Mouse (Mus musculus) left cerebral cortex, postnatal 25 days (tissue): Measurements from ENCODE around the gene Ksr1. TPM values are rescaled to one million over a fixed set of nuclear protein-coding genes. Genes with fewer than 3 reads are reported as not detected.

ENCODE experiments used
- DNase-seq, 2 experiments: peaks; one replicate each; pipeline ENCODE4 v3.0.0; 2022; ENCODE audit warnings: low spot score in 2 of 2, mixed read lengths in 1 of 2
- intact Hi-C: fragments of 180-260 bp; cut with DNase I; formaldehyde crosslinking; loops from one replicate; pipeline ENCODE4 v1.15.1; 2025
- total RNA-seq, 2 experiments: library from RNA; stranded (reverse); gene quantifications; 2 replicates each; pipeline ENCODE4 v1.2.3; 2021

Ksr1 gene
- total RNA-seq, 2 experiments from 2014 or later: 55.2 to 60.6 TPM

- intact Hi-C loops: loop anchor here (5.0 kb wide), 1 partner anchor 101 kb away; no protein-coding TSS in a partner anchor
- DNase-seq: no peak
Observed at GRCm38 (mm10) chr11:79080965-79081891, 65.0 kb downstream of the Ksr1 start.

GRCm38 (mm10) chr11:79080081-79080480, 66.1 kb downstream of the Ksr1 start:
- peak; percentile 45 to 62 for DNase-seq
- intact Hi-C loops: loop anchor here (5.0 kb wide), 1 partner anchor 102 kb away; no protein-coding TSS in a partner anchor

GRCm38 (mm10) chr11:79076484-79076883, 69.7 kb downstream of the Ksr1 start:
- intact Hi-C loops: no loop called here
- no peak for DNase-seq

DNA sequence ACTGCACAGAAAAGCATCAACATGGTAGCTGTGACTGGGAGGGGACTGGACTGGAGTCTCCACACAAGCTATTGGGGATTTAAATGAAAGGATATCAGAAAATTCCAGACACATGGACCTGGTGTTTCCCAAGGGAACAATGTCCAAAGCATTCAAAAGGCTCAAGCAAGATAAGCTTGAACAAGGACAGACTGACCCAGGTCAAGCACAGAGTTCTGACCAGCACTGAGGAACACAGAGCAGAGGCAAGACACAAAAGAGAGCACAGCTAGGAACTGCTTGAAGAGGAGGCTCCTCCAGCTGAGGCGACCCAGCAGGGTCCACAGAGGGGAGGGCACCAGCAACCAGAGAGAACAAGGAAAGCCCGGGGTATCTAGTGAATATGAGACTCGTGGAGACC, 71.2 kb downstream of the Ksr1 start:
- no peak for DNase-seq
- intact Hi-C loops: no loop called here

DNA sequence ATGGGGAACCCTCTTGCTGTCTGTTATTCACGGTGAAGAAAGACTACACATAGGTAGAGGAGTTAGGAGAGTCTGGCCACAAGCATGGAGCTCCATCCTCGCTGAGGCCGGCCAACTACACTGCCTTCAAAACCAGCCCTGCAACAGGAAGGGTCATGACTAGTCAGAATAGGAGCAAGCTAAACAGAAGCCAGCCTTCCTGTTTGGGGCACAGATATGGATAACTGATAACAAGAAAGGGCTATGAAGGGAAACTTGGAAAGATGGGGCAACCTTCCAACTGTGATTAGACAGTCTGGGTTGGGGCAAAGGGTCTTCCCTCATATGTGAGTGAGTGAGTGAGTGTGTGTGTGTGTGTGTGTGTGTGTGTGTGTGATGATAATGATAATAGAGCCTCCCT, 71.6 kb downstream of the Ksr1 start:
- no peak for DNase-seq
- intact Hi-C loops: loop anchor here (5.0 kb wide), 1 partner anchor 43 kb away; no protein-coding TSS in a partner anchor

GRCm38 (mm10) chr11:79073583-79073982, 72.6 kb downstream of the Ksr1 start:
- intact Hi-C loops: loop anchor here (5.0 kb wide), 1 partner anchor 44 kb away; no protein-coding TSS in a partner anchor
- no peak for DNase-seq

- intact Hi-C loops: loop anchor here (5.0 kb wide), 1 partner anchor 45 kb away; no protein-coding TSS in a partner anchor
- DNase-seq: peak; percentile 61 to 86
Observed at GRCm38 (mm10) chr11:79072108-79072507, 74.1 kb downstream of the Ksr1 start.

DNA sequence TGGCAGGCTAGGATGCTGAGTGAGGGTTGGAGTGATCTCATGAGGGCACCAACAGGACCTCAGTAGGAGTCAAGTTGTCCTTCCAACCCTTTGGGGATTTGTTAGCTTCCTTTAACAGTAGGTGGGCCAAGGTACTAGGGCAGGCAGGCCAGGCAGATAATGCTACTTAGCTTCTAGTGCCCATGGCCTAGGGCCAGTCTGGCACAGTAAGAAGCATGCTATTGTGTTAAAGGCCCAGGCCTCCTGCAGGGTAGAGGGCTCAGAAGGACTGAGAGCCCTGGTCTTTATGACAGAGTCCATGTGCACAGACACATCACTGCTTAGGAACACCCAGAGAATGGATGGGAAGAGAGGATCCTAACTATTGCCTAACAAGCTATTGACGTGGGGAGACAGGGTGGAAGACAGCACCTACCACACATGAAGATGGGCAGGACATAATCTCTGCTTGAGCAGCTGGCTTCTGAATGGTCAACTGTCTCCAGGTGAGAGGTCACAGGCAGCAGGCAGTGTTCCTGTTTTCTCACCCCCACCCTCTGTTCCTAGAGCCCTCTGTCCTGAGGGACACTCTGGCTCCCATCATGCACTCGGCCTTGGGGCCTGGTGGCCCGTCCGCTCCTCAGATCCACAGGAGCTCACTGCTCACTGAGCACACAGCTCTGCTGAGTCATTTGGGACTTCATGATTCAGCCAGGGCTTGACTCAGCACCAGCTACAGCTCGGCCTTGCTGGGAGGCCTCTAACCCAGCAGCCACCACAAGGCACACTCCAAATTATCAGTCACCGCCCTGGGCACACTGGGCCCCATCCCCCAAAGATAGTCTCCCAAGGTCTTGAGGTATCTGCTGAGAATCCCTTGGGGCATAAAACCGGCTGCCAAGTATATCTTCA, 74.9 kb downstream of the Ksr1 start:
- DNase-seq: peak in 1 of 2 experiments; percentile 30
- intact Hi-C loops: loop anchor here (5.0 kb wide), 1 partner anchor 46 kb away; no protein-coding TSS in a partner anchor

GRCm38 (mm10) chr11:79069453-79070153, 76.6 kb downstream of the Ksr1 start:
- no peak for DNase-seq
- intact Hi-C loops: loop anchor here (5.0 kb wide), 1 partner anchor 48 kb away; no protein-coding TSS in a partner anchor

DNA sequence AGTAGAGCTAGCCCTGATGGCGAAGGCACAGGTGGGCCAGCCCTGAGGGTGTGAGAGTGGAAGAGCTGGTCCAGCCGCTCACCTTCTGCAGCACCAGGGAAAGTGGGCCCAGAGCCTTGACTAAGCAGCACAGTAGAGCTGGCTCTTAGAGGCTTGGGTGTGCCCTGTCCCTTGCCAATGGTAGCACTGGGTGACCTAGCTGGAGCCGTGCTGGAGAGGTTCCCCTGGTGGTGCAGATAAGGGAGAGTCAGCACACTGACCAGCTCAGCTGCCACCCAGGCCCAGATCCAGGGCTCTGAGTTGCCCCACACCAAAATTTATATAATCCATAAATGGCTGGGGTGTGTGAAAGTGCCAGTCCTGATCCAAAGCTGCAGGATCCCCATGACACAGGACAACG, 79.0 kb downstream of the Ksr1 start:
- intact Hi-C loops: no loop called here
- DNase-seq: no peak

GRCm38 (mm10) chr11:79066191-79066530, 80.0 kb downstream of the Ksr1 start:
- DNase-seq: no peak
- intact Hi-C loops: no loop called here

DNA sequence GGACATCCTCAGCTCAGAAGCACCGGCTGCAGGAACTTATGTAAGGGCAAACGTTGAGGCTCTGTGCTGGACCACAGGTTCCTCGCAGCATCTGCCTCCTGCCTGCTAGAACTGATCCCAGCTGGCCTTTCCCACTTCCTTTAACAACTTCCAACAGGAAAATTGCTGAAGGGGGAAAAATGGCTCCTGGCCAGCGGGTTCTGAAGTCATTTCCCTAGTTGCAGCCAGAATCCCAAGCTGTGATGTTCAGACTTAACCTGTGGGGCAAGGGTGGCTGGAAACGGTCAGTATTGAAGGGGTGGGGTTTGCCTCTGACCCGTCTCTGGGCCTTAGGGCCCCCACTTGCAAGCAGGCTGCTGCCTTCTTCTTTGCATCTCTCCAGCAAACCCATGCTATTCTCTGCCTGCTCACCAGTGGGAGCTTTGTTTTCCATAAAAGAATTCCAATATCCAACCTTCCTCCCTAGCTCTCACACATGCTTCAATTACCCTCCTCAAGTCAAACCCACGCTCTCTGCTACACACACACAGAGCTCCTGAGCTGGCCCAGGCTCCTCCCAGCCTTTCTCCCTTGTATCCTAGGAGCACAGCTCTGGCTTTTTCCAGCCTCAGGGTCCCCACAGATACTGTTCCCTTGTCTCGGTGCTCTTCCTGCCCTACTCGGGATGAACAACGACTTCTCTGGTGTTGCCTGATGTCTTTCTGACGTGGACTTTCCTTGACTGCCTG, 80.6 kb downstream of the Ksr1 start:
- intact Hi-C loops: no loop called here
- DNase-seq: peak in 1 of 2 experiments; percentile 14

DNA sequence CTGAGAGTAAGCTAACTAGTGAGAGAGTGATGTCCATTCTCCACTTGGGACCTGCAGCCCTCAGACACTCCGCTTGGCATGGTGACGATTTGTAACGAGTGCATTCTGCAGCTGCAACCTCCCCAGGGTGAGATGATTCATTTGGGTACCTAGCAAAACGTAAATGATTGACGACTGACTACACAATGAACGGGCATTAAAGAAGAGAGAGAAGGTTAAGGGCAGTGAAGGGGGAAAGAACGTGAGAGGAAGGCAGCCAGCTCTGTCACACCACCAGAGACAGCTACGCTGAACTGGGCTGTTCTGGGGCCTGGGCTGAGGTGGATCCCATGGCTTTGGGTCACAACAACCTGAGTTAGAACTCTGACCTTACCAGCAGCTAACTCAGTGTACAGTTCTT, 81.9 kb downstream of the Ksr1 start:
- intact Hi-C loops: no loop called here
- no peak for DNase-seq

GRCm38 (mm10) chr11:79063616-79064015, 82.6 kb downstream of the Ksr1 start:
- no peak for DNase-seq
- intact Hi-C loops: no loop called here

- peak in 1 of 2 experiments; percentile 16 for DNase-seq
- intact Hi-C loops: no loop called here
Observed at GRCm38 (mm10) chr11:79062897-79063296, 83.3 kb downstream of the Ksr1 start.

DNA sequence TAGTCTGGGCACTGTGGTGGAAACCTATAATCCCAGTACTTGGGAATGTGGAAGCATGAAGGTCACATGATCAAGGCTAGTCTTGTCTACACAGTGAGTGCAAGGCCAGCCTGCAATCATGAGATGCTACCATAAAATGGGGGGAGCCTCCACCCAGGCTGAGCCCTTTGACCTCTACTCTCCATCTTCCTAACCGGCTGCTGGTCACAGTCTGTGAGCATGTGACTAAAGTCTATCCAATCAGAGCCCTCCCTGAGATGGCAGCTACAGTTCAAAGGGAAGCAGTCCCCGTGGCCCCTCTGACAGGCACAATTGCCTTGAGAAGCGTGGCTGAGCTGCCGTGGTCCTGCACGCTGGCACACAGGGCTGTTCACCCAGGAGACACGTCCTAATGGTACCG, 84.4 kb downstream of the Ksr1 start:
- intact Hi-C loops: no loop called here
- DNase-seq: no peak

DNA sequence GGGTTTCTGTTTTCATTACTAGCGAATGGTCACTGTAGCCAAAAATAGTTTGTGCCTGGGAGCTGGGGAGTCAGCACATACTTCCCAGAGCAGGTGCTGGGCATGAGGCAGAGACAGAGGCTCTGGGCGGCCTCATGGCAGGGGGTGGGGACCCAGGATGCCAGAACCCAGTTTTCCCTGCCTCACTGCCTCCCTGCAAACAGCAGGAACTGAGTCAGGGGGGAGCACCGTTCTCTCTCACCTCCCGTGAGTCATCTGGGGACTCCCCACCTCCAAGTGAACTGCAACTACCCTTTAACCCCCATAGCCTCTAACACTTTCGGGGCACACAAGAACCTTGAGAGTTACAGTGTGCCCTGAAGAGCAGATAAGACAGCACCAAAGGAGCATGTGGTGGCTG, 86.4 kb downstream of the Ksr1 start:
- no peak for DNase-seq
- intact Hi-C loops: no loop called here

DNA sequence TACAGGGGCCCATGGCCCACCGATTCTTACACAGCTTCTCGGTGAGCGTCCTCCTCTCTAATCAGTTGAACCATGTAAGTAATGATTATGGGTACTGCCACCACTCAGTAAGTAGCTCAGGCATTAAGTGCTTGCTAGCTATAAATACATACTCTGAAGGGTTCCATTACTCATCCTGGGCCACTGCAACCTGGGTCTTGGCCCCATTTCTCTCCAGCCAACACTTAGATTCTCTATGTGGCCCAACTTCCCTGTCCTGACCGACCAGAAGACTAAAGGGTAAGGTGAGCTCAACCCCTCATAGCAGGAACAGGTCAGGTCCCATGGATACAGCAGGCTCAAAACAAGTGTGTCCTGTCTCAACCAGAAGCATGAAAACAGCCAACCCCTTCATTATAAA, 87.1 kb downstream of the Ksr1 start:
- DNase-seq: no peak
- intact Hi-C loops: no loop called here

DNA sequence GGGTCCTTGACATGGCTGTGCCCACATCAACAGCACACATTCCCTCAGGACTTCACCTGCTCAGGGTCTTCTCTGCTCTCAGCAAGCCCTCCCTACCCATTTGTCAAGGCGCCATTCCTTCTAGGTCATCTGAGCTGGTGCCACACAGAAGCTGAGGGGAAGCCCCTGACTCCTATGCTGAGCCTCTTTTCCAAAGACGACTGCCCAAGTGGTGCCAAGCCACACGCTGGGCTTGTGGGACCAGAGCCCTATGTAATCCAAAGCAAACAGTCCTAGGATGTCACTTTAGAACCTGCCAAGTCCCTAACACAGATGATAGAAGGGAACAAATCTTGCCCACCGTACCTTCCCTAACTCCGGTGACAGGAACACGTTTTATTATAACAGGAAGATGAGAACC, 87.6 kb downstream of the Ksr1 start:
- intact Hi-C loops: no loop called here
- no peak for DNase-seq
